Mouse (Mus musculus): ENCODE measurements around the gene Tpcn2.
A peak's percentile ranks its signal among the peaks of the same experiment; 100 is the strongest.

Gene Tpcn2

GRCm38 (mm10) chr7:145239736-145240505 lies 43.9 kb downstream of the Tpcn2 start:
- DNase-seq, result peak; percentile 73

GRCm38 (mm10) chr7:145239145-145239544 lies 44.7 kb downstream of the Tpcn2 start:
- no peak for DNase-seq

GRCm38 (mm10) chr7:145234841-145235790 lies 48.7 kb downstream of the Tpcn2 start:
- DNase-seq, result no peak

- DNase-seq, result peak; percentile 25
Observed at GRCm38 (mm10) chr7:145231659-145232058, 52.2 kb downstream of the Tpcn2 start.

- no peak for DNase-seq
Observed at GRCm38 (mm10) chr7:145226641-145227040, 57.2 kb downstream of the Tpcn2 start.

GRCm38 (mm10) chr7:145225626-145226025 lies 58.2 kb downstream of the Tpcn2 start:
- no peak for DNase-seq

- DNase-seq, result peak; percentile 32
Observed at GRCm38 (mm10) chr7:145221841-145222689, 61.7 kb downstream of the Tpcn2 start.

GRCm38 (mm10) chr7:145221346-145221745 lies 62.5 kb downstream of the Tpcn2 start:
- no peak for DNase-seq

- DNase-seq, result no peak
Observed at GRCm38 (mm10) chr7:145219420-145219831, 64.4 kb downstream of the Tpcn2 start.

- no peak for DNase-seq
Observed at GRCm38 (mm10) chr7:145216591-145216990, 67.2 kb downstream of the Tpcn2 start.

GRCm38 (mm10) chr7:145215476-145215875 lies 68.3 kb downstream of the Tpcn2 start:
- DNase-seq, result no peak

GRCm38 (mm10) chr7:145211680-145212659 lies 71.8 kb downstream of the Tpcn2 start:
- DNase-seq, result no peak

- DNase-seq, result no peak
Observed at GRCm38 (mm10) chr7:145210477-145211070, 73.2 kb downstream of the Tpcn2 start.

GRCm38 (mm10) chr7:145208006-145208405 lies 75.8 kb downstream of the Tpcn2 start, which contains the start of gene 1810010D01Rik:
TSS of gene 1810010D01Rik (minus strand) at chr7:145208119.
- DNase-seq, result no peak

GRCm38 (mm10) chr7:145206801-145207200 lies 77.0 kb downstream of the Tpcn2 start:
- DNase-seq, result no peak

GRCm38 (mm10) chr7:145206056-145206610 lies 77.7 kb downstream of the Tpcn2 start:
- DNase-seq, result peak; percentile 58

GRCm38 (mm10) chr7:145205363-145205902 lies 78.4 kb downstream of the Tpcn2 start:
- DNase-seq, result no peak

GRCm38 (mm10) chr7:145199711-145200110 lies 84.1 kb downstream of the Tpcn2 start:
- no peak for DNase-seq

GRCm38 (mm10) chr7:145198223-145198714 lies 85.5 kb downstream of the Tpcn2 start:
- DNase-seq, result no peak

- no peak for DNase-seq
Observed at GRCm38 (mm10) chr7:145197711-145198110, 86.1 kb downstream of the Tpcn2 start.

All from cerebellum, adult 8-10 months (tissue).